Mouse (Mus musculus): ENCODE results near the gene Taz. TPM values are rescaled to one million over a fixed set of nuclear protein-coding genes. Genes with fewer than 3 reads are reported as not detected.

The Taz gene
- total RNA-seq (2023) = 70.3 TPM

GRCm38 (mm10) chrX:74281732-74282394, at the start of gene Taz, which contains the start of gene Dnase1l1:
Gene Taz, plus strand, starts transcription at chrX:74281912.
Gene Dnase1l1, minus strand, starts transcription at chrX:74282337.

GRCm38 (mm10) chrX:74249615-74250014, 32.1 kb upstream of the Taz start, which contains the start of gene Flna:
Gene Flna, minus strand, starts transcription at chrX:74249820.

GRCm38 (mm10) chrX:74254153-74254887, 27.4 kb upstream of the Taz start, which contains the start of gene Emd:
Gene Emd, plus strand, starts transcription at chrX:74254687.

DNA sequence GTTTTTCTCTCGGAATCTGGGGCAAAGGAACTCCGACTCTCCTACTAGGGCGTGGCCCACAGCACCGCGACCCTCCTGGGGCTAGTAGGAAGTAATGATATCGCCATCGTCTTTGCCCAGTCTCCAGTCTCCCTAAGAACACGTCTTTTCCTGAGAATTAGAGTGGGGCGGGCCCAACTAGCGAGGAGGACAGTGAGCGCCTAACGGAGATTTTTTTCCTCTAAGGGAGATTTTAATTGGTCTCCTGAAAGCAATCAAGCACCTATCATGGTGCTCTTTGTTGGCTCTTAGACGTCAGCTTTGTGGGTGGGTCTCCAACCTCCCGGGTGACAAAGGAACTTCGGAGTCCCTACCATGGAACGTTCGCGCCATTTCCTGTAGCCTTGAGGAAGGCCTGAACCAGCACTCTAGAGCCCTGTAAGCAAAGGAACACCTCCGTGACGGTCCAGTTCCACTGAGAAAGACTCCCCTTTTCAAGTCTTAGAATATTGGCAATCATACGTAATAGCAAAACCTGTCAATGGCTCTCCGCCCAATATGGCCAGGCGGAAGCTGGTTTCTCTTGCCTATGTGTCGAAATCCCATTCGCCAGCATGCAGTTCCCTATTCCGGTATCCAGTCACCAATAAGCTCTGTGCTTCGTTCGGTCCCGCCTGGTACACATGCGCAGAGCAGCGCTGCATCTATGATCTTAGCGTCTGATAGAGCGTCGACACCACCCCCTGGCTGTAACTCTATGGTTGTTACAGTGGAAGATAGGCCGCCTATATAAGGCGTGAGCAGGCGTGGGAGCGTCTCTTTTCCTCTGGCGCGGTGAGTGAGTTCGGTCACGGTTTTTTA, 11.4 kb upstream of the Taz start, which contains the start of gene Rpl10:
Gene Rpl10, plus strand, starts transcription at position 751 of the 840 bp plus-strand sequence.

DNA sequence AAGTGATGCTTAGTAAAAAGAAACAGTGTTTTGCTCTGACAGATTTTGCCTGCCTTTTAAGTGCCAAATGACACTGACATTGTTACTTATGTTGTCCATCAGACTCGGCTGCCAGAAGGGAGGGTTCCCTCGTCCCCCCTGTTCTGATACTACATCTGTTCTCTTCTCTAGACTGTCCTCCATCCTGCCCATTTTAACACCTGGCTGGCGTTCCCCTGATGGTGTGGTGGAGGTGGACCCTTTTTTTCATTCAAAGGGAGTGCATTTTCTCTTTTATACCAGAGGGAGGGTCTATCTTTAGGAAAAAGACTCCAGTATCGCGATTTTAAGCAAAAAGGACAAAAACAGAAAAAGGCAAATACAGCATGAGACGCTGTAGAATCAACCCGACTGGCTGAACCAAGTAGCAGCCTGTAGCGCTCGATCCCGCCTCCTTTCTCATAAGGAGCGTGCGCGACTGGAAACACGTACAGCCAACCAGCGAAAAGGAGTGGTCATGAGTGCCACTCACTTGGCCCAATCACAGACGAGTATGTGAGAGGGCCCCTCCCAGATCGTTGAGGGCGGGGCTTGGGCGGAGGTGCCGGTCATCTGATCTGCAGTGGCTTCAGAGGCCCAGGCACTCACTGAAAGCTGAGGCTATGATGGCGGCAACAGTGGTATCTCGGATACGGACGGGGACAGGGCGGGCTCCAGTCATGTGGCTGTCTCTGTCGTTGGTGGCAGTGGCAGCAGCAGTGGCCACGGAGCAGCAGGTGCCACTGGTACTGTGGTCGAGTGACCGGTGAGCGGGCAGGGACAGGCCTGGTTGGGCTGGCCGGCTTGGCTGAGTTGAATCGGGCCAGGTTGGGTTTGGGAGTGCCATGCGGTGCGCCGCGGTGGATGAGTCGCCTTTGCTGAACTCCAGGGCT, 15.1 kb downstream of the Taz start, which contains the start of gene Atp6ap1:
Gene Atp6ap1, plus strand, starts transcription at position 560 of the 911 bp plus-strand sequence.

GRCm38 (mm10) chrX:74304867-74305700, 23.4 kb downstream of the Taz start, which contains the start of gene Gdi1:
Gene Gdi1, plus strand, starts transcription at chrX:74304998.

DNA sequence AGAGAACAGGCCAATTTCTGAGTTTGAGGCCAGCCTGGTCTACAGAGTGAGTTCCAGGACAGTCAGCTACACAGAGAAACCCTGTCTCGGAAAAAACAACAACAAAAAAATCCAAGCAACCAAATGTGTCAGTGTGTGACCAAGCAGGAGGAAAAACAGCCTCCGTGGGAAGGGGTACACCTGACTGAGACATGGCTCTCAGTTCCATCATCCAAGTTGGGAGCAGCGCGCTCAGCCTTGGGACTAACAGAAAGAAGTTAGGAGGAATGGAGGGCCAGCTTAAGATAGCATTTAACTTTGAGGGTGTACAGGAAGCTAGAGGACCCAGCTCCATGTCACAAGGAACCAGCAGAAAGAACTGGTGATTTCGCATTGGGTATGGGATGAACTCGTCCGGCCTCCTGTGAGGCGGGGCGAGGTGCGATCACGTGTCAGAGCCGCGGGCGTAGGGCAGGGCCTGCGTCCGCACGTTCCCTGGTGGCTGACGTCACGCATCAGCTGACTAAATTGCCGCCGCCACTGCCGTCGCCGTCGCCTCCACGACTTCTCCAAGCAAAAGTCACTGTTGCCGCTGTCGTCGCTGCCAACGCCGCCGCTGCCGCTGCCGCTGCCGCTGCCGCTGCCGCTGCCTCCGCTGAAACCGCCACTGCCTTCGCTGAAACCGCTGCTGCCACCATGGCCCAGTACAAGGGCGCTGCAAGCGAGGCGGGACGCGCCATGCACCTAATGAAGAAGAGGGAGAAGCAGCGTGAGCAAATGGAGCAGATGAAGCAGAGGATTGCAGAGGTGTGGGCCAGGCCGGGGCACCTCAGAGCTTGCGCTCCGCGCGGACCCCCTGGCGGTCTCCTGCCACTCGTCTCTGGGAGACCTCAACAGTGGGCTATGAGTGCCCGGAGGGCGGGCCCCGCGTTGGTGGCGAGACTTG, 31.1 kb downstream of the Taz start, which contains the start of gene Fam50a:
Gene Fam50a, plus strand, starts transcription at position 494 of the 925 bp plus-strand sequence.

GRCm38 (mm10) chrX:74328725-74329161, 47.0 kb downstream of the Taz start, which contains the start of gene Plxna3:
Gene Plxna3, plus strand, starts transcription at chrX:74329066.

Other genes starting within 250 kb of the Taz start
- not detected for gene Opn1mw, start 154.4 kb upstream of the Taz start, total RNA-seq (2023)
- 55.7 TPM for gene Mecp2, start 146.5 kb upstream of the Taz start, total RNA-seq (2023)
- gene Tex28, start 114.1 kb upstream of the Taz start, total RNA-seq (2023) = not detected
- 4.5 TPM for gene Tktl1, start 104.7 kb upstream of the Taz start, total RNA-seq (2023)
- gene Flna, start 32.1 kb upstream of the Taz start, total RNA-seq (2023) = 780 TPM
- 71.4 TPM for gene Emd, start 27.2 kb upstream of the Taz start, total RNA-seq (2023)
- 621 TPM for gene Rpl10, start 11.1 kb upstream of the Taz start, total RNA-seq (2023)
- 13.3 TPM for gene Dnase1l1, start 425 bp downstream of the Taz start, total RNA-seq (2023)
- 98.5 TPM for gene Atp6ap1, start 15.2 kb downstream of the Taz start, total RNA-seq (2023)
- gene Gdi1, start 23.1 kb downstream of the Taz start, total RNA-seq (2023) = 250 TPM
- 70.9 TPM for gene Fam50a, start 31.1 kb downstream of the Taz start, total RNA-seq (2023)
- 15.7 TPM for gene Plxna3, start 47.2 kb downstream of the Taz start, total RNA-seq (2023)
- 20.2 TPM for gene Lage3, start 71.7 kb downstream of the Taz start, total RNA-seq (2023)
- 25.3 TPM for gene Ubl4a, start 91.3 kb downstream of the Taz start, total RNA-seq (2023)
- gene Slc10a3, start 91.4 kb downstream of the Taz start, total RNA-seq (2023) = 15.4 TPM
- 17.3 TPM for gene Fam3a, start 111.4 kb downstream of the Taz start, total RNA-seq (2023)
- gene Ikbkg, start 111.4 kb downstream of the Taz start, total RNA-seq (2023) = 57.8 TPM
- gene G6pdx, start 147.3 kb downstream of the Taz start, total RNA-seq (2023) = 32.0 TPM
- gene Gm6880, start 199.5 kb downstream of the Taz start, total RNA-seq (2023) = not detected

All from CD4-positive naive resting alpha-beta T cell, adult 57 days (primary cell).